Mouse (Mus musculus) forebrain, postnatal 0 days (tissue): ENCODE data around the gene Thbs4. TPM values are rescaled to one million over a fixed set of nuclear protein-coding genes. Genes with fewer than 3 reads are reported as not detected.

Experiments
- ATAC-seq: fragments of 200-750 bp; cut with Nextera tagmentation; 2 replicates; pipeline ENCODE4 v1.8.0; 2017; ENCODE audit warnings: mild to moderate bottlenecking, moderate library complexity
- DNase-seq: peaks from one replicate; pipeline ENCODE4 v3.0.0-alpha.2; 2015
- H3K27ac ChIP-seq: fragments of 300-500 bp; sonication (generic); 2 replicates; pipeline ENCODE4 v1.5.1; 2014; ENCODE audit warnings: low read depth, mild to moderate bottlenecking, antibody characterized with exemption, low read length, moderate library complexity, mixed read lengths
- H3K27me3 ChIP-seq: fragments of 300-500 bp; sonication (generic); 2 replicates; pipeline ENCODE4 v1.6.1; 2014; ENCODE audit warnings: mild to moderate bottlenecking, low read length, mixed read lengths; ENCODE audit not compliant: insufficient read depth
- H3K36me3 ChIP-seq: fragments of 300-500 bp; sonication (generic); 2 replicates; pipeline ENCODE4 v1.6.1; 2014; ENCODE audit warnings: mild to moderate bottlenecking, moderate library complexity; ENCODE audit not compliant: insufficient read depth
- H3K4me1 ChIP-seq: fragments of 300-500 bp; sonication (generic); 2 replicates; pipeline ENCODE4 v1.6.1; 2014; ENCODE audit warnings: antibody characterized with exemption; ENCODE audit not compliant: insufficient read depth
- H3K4me2 ChIP-seq: fragments of 300-500 bp; sonication (generic); 2 replicates; pipeline ENCODE4 v1.6.1; 2014; ENCODE audit warnings: low read depth, mild to moderate bottlenecking, moderate library complexity
- H3K4me3 ChIP-seq: fragments of 300-500 bp; sonication (generic); 2 replicates; pipeline ENCODE4 v1.5.1; 2014; ENCODE audit warnings: low read depth, low read length, mixed read lengths
- H3K9ac ChIP-seq: fragments of 300-500 bp; sonication (generic); 2 replicates; pipeline ENCODE4 v1.6.1; 2014; ENCODE audit warnings: mild to moderate bottlenecking
- H3K9me3 ChIP-seq: fragments of 300-500 bp; sonication (generic); 2 replicates; pipeline ENCODE4 v1.6.1; 2016; ENCODE audit warnings: low read length
- CTCF ChIP-seq: sonication (generic); IDR thresholded peaks from 2 replicates; pipeline ENCODE4 v1.5.1; 2016; ENCODE audit warnings: antibody characterized with exemption, control low read depth, low read depth
- WGBS: fragments of 180-500 bp; shearing (Covaris S2); extraction: QIAGEN DNeasy Blood & Tissue Kit; methylation state at CpG from one replicate; pipeline ENCODE4 v1.1.7; 2014; 5-methylcytosine and 5-hydroxymethylcytosine counted together
- polyA plus RNA-seq: library from polyadenylated mRNA; unstranded; fragments of >200 nt; fragmentation: Nextera tagmentation; extraction: Ambion mirVana; gene quantifications from 2 replicates; pipeline ENCODE4 v1.2.1, GENCODE M21; 2015
- total RNA-seq: library from RNA; depleted of rRNA; stranded (reverse); fragments of >200 nt; gene quantifications from 2 replicates; pipeline ENCODE4 v1.2.3, GENCODE M21; 2014

Gene Thbs4
- total and polyA plus RNA-seq, 2 experiments from 2014 or later = 0.24 to 0.96 TPM

- Histone ChIP-seq H3K9ac (no peak overlapping the region), H3K4me3 (no peak overlapping the region), H3K9me3 (no peaks in the 10 kb centered on the region), H3K27ac (no peak overlapping the region), H3K4me1 (no peaks in the 10 kb centered on the region), H3K4me2 (no peak overlapping the region), H3K36me3 (no peaks in the 10 kb centered on the region), H3K27me3 (no peaks in the 10 kb centered on the region)
- DNase-seq = no peak
- no peak for TF ChIP-seq CTCF
- no peak for ATAC-seq
These were observed 12.2 kb upstream of the Thbs4 start for GRCm38 (mm10) chr13:92806785-92807184.

- 82% methylated on average over 7 of the region's 7 CpGs for WGBS
- DNase-seq (no peak), ATAC-seq (no peak; the same call in 1 of the 2 replicates)
- no peak for TF ChIP-seq CTCF
- H3K4me3 ChIP-seq = no peak overlapping the region
- no peaks in the 10 kb centered on the region for H3K4me1 ChIP-seq
- H3K27ac ChIP-seq = no peak overlapping the region
- no peak overlapping the region for H3K9ac ChIP-seq
- no peak overlapping the region for H3K4me2 ChIP-seq
- no peaks in the 10 kb centered on the region for H3K9me3 ChIP-seq
- H3K27me3 ChIP-seq = no peaks in the 10 kb centered on the region
- H3K36me3 ChIP-seq = no peaks in the 10 kb centered on the region
These were observed 4.8 kb upstream of the Thbs4 start for GRCm38 (mm10) chr13:92799306-92799925.

GRCm38 (mm10) chr13:92798830-92799229 lies 4.2 kb upstream of the Thbs4 start:
- ATAC-seq = no peak
- H3K27me3 ChIP-seq = no peaks in the 10 kb centered on the region
- WGBS = 69% methylated on average over 2 of the region's 2 CpGs

GRCm38 (mm10) chr13:92793636-92794035 lies 982 bp downstream of the Thbs4 start:
- Histone ChIP-seq H3K4me3 (no peak overlapping the region), H3K36me3 (no peaks in the 10 kb centered on the region), H3K4me2 (no peak overlapping the region), H3K27ac (no peak overlapping the region), H3K27me3 (no peaks in the 10 kb centered on the region), H3K9ac (no peak overlapping the region), H3K4me1 (no peaks in the 10 kb centered on the region), H3K9me3 (no peaks in the 10 kb centered on the region)
- no peak for ATAC-seq
- DNase-seq = no peak
- 78% methylated on average over 8 of the region's 8 CpGs for WGBS
- TF ChIP-seq CTCF = no peak

More at GRCm38 (mm10) chr13:92798830-92799229, 4.2 kb upstream of the Thbs4 start:
- H3K36me3 ChIP-seq = no peaks in the 10 kb centered on the region
- no peaks in the 10 kb centered on the region for H3K4me1 ChIP-seq
- DNase-seq = no peak
- no peak overlapping the region for H3K4me3 ChIP-seq
- H3K9ac ChIP-seq = no peak overlapping the region
- no peak for TF ChIP-seq CTCF
- H3K4me2 ChIP-seq = no peak overlapping the region
- H3K9me3 ChIP-seq = no peaks in the 10 kb centered on the region
- no peak overlapping the region for H3K27ac ChIP-seq

GRCm38 (mm10) chr13:92791474-92791873 lies 3.1 kb downstream of the Thbs4 start:
- Histone ChIP-seq H3K27me3 (no peaks in the 10 kb centered on the region), H3K36me3 (no peaks in the 10 kb centered on the region), H3K9ac (no peak overlapping the region), H3K4me2 (no peak overlapping the region), H3K4me3 (no peak overlapping the region), H3K9me3 (no peaks in the 10 kb centered on the region), H3K27ac (no peak overlapping the region), H3K4me1 (no peaks in the 10 kb centered on the region)
- no peak for ATAC-seq
- 83% methylated on average over 7 of the region's 7 CpGs for WGBS
- TF ChIP-seq CTCF = no peak
- no peak for DNase-seq

- Histone ChIP-seq H3K4me1 (no peaks in the 10 kb centered on the region), H3K9me3 (no peaks in the 10 kb centered on the region), H3K4me3 (no peak overlapping the region), H3K36me3 (no peaks in the 10 kb centered on the region), H3K4me2 (no peak overlapping the region), H3K9ac (no peak overlapping the region), H3K27ac (no peak overlapping the region), H3K27me3 (no peaks in the 10 kb centered on the region)
- no peak for TF ChIP-seq CTCF
- DNase-seq = no peak
- ATAC-seq = no peak
- 90% methylated on average over 3 of the region's 3 CpGs for WGBS
These were observed 10.3 kb downstream of the Thbs4 start for GRCm38 (mm10) chr13:92784311-92784710.

GRCm38 (mm10) chr13:92783551-92783950 lies 11.1 kb downstream of the Thbs4 start:
- Histone ChIP-seq H3K4me2 (no peak overlapping the region), H3K36me3 (no peaks in the 10 kb centered on the region), H3K9ac (no peak overlapping the region), H3K27me3 (no peaks in the 10 kb centered on the region), H3K9me3 (no peaks in the 10 kb centered on the region), H3K4me1 (no peaks in the 10 kb centered on the region), H3K27ac (no peak overlapping the region), H3K4me3 (no peak overlapping the region)
- 93% methylated on average over 4 of the region's 4 CpGs for WGBS
- DNase-seq (no peak), ATAC-seq (no peak)
- TF ChIP-seq CTCF = no peak
